Mouse (Mus musculus) intestine, embryonic 15.5 days (tissue): ENCODE measurements at regions not wholly inside any gene's neighbourhood (a gene's known extent, or its start where the extent isn't known, plus 50 kb on each side); places are given as distances from the start of the nearest gene placed in this dataset.

Source experiments
- ATAC-seq: fragments of 200-750 bp; cut with Nextera tagmentation; 2 replicates; pipeline ENCODE4 v1.8.0; 2017; ENCODE audit warnings: moderate TSS enrichment, moderate library complexity
- H3K27ac ChIP-seq: fragments of 300-500 bp; sonication (generic); 2 replicates; pipeline ENCODE4 v1.5.1; 2015; ENCODE audit warnings: mild to moderate bottlenecking, inconsistent platforms
- H3K27me3 ChIP-seq: fragments of 300-500 bp; sonication (generic); replicated peaks from 2 replicates; pipeline ENCODE4 v1.6.1; 2015; ENCODE audit warnings: inconsistent platforms
- H3K36me3 ChIP-seq: fragments of 300-500 bp; sonication (generic); 2 replicates; pipeline ENCODE4 v1.6.1; 2015; ENCODE audit warnings: inconsistent platforms
- H3K4me1 ChIP-seq: fragments of 300-500 bp; sonication (generic); replicated peaks from 2 replicates; pipeline ENCODE4 v1.6.1; 2015; ENCODE audit warnings: inconsistent platforms
- H3K4me2 ChIP-seq: fragments of 300-500 bp; sonication (generic); replicated peaks from 2 replicates; pipeline ENCODE4 v1.6.1; 2015; ENCODE audit warnings: mild to moderate bottlenecking, inconsistent platforms
- H3K4me3 ChIP-seq: fragments of 300-500 bp; sonication (generic); replicated peaks from 2 replicates; pipeline ENCODE4 v1.5.1; 2015; ENCODE audit warnings: inconsistent platforms
- H3K9ac ChIP-seq: fragments of 300-500 bp; sonication (generic); 2 replicates; pipeline ENCODE4 v1.6.1; 2015; ENCODE audit warnings: inconsistent platforms
- H3K9me3 ChIP-seq: fragments of 300-500 bp; sonication (generic); 2 replicates; pipeline ENCODE4 v1.6.1; 2016; ENCODE audit warnings: inconsistent platforms
- WGBS: fragments of 180-500 bp; shearing (Covaris S2); methylation state at CpG from one replicate; pipeline ENCODE4 v1.1.7; 2015; 5-methylcytosine and 5-hydroxymethylcytosine counted together

DNA sequence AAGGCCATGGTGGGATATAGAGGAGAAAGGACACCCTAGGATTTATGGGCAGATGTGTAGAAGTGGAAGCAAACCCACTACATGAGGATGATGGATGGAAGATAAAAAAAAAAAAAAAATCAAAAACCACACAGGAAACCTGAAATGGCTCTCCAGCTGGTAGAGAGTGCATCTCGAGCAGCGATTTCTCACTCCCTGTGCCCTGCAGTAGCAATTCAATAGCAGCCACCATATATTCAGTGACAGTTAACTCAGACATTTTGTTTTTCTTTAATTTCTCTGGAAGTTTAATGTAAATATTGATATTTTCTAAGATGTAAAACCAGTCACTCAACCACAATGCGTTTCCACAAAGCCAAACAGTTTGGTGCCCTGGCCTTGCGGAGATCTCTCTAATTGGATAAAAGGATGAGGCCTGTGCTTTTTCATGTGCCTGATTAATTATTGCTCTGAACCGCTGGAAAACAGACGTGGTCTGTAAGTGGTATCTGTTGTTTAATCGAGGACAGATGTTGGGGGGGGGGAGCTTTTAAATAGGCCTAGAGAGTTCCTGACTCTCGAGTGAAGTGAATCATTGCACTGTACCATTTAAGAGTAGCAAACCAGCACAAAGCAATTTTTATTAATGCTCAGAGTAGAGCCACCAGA, 68.0 kb upstream of the Shisa3 start:
- peak; percentile 23; the same call in 1 of the 2 replicates for ATAC-seq

GRCm38 (mm10) chr5:67541867-67542266, 65.8 kb upstream of the Shisa3 start:
- no peak for ATAC-seq
- WGBS, result 61% methylated on average over 3 of the region's 3 CpGs

More for the DNA sequence above, 68.0 kb upstream of the Shisa3 start:
- no peaks in the 10 kb centered on the region for H3K4me1 ChIP-seq
- no peak overlapping the region for H3K4me2 ChIP-seq
- H3K9ac ChIP-seq, result no peak overlapping the region
- no peaks in the 10 kb centered on the region for H3K9me3 ChIP-seq
- 42% methylated on average over 8 of the region's 8 CpGs for WGBS
- H3K27me3 ChIP-seq, result no peaks in the 10 kb centered on the region; the same call in 1 of the 2 replicates
- no peak overlapping the region for H3K27ac ChIP-seq
- H3K36me3 ChIP-seq, result no peaks in the 10 kb centered on the region
- no peak overlapping the region for H3K4me3 ChIP-seq

GRCm38 (mm10) chr5:67544028-67544589, 63.6 kb upstream of the Shisa3 start:
- Histone ChIP-seq H3K27me3 (no peaks in the 10 kb centered on the region), H3K4me1 (no peaks in the 10 kb centered on the region), H3K36me3 (no peaks in the 10 kb centered on the region), H3K9ac (no peak overlapping the region), H3K4me2 (no peak overlapping the region), H3K4me3 (no peak overlapping the region), H3K9me3 (no peaks in the 10 kb centered on the region), H3K27ac (no peak overlapping the region)
- WGBS, result 39% methylated on average over 9 of the region's 9 CpGs
- no peak for ATAC-seq

More at GRCm38 (mm10) chr5:67541867-67542266, 65.8 kb upstream of the Shisa3 start:
- Histone ChIP-seq H3K4me2 (no peak overlapping the region), H3K9ac (no peak overlapping the region), H3K27ac (no peak overlapping the region), H3K4me3 (no peak overlapping the region), H3K36me3 (no peaks in the 10 kb centered on the region), H3K27me3 (no peaks in the 10 kb centered on the region), H3K4me1 (no peaks in the 10 kb centered on the region), H3K9me3 (no peaks in the 10 kb centered on the region)

DNA sequence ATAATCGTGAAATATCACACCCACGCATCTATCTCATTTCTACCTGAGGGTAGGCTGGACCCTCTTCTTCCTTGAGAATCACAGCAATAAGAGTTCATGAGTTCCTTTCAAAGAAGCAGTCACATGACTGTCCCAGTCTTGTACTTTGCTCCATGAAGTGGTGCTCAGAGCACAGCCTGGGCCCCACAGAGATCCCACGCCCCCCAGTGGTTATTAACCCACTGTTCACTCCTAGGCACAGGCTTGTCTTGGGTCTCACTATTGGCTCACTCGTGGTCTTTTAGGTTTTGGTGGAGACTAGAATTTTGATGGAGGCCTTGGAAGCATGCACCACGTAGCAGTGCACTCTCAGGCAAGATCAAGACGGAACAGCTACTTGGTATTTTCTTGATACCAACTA, 57.4 kb upstream of the Shisa3 start:
- Histone ChIP-seq H3K4me1 (no peaks in the 10 kb centered on the region), H3K9ac (no peak overlapping the region), H3K27ac (no peak overlapping the region), H3K4me2 (no peak overlapping the region), H3K9me3 (no peaks in the 10 kb centered on the region), H3K27me3 (no peaks in the 10 kb centered on the region), H3K4me3 (no peak overlapping the region), H3K36me3 (no peaks in the 10 kb centered on the region)
- no peak for ATAC-seq
- 91% methylated on average over 6 of the region's 6 CpGs for WGBS

GRCm38 (mm10) chr5:67551668-67552390, 55.9 kb upstream of the Shisa3 start:
- no peaks in the 10 kb centered on the region for H3K9me3 ChIP-seq
- 91% methylated on average over 6 of the region's 6 CpGs for WGBS
- no peak for ATAC-seq
- H3K4me2 ChIP-seq, result no peak overlapping the region
- H3K27me3 ChIP-seq, result no peaks in the 10 kb centered on the region
- H3K4me3 ChIP-seq, result no peak overlapping the region
- H3K4me1 ChIP-seq, result no peaks in the 10 kb centered on the region
- no peaks in the 10 kb centered on the region for H3K36me3 ChIP-seq
- H3K9ac ChIP-seq, result no peak overlapping the region
- no peak overlapping the region for H3K27ac ChIP-seq

- Histone ChIP-seq H3K9me3 (no peaks in the 10 kb centered on the region), H3K9ac (no peak overlapping the region), H3K36me3 (no peaks in the 10 kb centered on the region), H3K4me2 (no peak overlapping the region), H3K4me3 (no peak overlapping the region), H3K27me3 (no peaks in the 10 kb centered on the region), H3K27ac (no peak overlapping the region), H3K4me1 (no peaks in the 10 kb centered on the region)
- WGBS, result 85% methylated on average over 2 of the region's 2 CpGs
- ATAC-seq, result no peak
Observed at GRCm38 (mm10) chr5:67552865-67553264, 54.8 kb upstream of the Shisa3 start.
